Mouse (Mus musculus) mature B cell (primary cell): Measurements from ENCODE around the gene Hdac4.

Experiments
- in situ Hi-C: fragments of 300-500 bp; cut with MboI; formaldehyde crosslinking; loops from 2 replicates; pipeline ENCODE4 v1.14.3; 2019

Hdac4 gene

DNA sequence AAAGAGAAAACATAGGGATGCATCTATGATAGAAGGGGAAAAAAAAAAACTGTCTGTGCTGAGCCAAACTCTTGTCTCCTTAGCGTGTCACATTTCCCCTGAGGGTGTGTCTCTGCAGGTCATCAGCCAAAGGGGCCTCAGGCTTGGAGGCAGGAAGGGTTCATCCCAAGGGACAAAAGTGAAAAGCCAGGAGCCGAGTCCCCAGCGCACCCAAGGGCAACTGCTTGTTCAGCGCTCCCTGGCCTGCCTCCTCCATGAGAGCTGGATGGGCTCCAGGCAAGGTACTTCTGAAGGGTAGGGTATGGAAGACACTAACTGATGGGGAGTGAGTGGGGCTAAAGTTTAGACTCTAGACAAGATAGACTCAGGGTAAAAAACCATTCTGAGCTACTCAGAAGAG lies 273.8 kb downstream of the Hdac4 start:
- in situ Hi-C loops, result loop anchor here (25.0 kb wide), 1 partner anchor 691 kb away; the partner anchor contains the start of genes Olfr12 and Olfr1410

DNA sequence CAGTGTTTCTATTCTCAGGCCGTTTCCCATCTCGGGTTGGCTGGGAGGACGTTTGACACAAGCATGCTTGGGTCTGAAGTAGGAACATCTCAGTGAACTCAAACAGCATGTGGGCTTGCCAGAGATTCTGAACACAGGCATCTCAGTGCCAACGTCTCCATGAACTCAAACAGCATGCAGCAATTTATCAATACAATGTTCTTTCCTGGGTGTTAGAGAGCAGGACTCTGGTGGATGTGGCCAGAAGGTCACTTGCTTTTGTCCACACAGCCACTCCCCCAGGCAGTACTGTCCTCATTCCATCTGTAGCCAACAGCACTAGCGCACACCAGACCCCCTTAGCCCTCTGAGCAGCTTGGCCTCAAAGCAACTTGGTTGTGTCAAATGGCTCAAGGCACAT lies 274.2 kb downstream of the Hdac4 start:
- in situ Hi-C loops, result loop anchor here (25.0 kb wide), 1 partner anchor 691 kb away; the partner anchor contains the start of genes Olfr12 and Olfr1410

DNA sequence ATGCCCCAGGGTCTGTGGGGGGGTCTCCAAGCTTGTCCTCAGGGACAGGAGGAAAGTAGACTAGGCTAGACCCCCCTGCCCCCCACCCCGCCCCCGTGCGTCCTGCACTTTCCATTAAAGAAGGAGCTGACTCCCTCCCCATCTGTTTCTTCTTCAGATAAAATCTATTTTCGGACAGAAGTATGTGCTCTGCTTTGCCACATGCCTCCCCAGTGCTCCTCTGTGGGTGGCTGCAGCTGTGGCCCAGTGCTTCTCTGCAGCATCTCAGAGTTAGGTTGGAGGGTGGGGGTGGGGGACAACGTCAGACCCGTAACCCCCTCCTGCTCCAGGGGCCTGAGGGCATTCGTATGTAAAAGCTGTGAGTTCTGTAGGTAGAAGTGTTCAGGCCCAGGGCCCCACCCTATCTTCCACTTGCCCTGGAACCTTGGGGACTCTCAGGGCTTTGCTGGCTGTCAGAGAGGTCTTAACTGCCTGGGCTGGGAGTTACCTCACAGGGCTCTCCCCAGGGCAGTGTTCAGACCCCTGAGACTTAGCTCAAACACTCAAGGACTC lies 275.4 kb downstream of the Hdac4 start:
- in situ Hi-C loops, result loop anchor here (25.0 kb wide), 1 partner anchor 692 kb away; the partner anchor contains the start of genes Olfr12 and Olfr1410

DNA sequence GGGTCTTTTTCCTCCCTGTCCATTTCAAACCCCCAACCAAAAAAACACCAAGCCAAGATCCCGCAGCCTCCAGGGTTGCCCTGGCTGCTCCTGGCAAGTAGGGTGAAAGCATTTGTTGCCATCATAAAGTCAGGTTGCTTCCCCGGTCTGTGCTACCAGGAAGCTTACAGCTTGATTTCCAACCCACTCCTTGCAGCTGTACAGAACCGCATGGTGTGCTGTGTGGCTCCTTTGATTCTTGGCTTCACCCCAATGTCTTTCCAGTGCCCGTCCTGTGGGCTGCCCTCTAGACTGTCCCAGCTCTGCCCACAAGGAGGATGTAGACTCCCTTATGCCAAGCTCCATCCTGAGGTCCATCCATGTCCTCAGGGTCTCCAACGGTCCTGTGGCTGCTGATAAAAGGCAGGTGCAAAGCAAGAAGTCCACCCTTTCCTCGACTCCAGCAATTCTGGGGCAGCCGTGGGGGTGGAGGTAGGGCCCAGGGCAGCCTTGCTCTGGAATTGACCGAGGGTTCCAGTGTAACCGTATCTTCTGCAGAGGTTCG lies 277.2 kb downstream of the Hdac4 start:
- in situ Hi-C loops, result loop anchor here (25.0 kb wide), 1 partner anchor 694 kb away; the partner anchor contains the start of genes Olfr12 and Olfr1410

DNA sequence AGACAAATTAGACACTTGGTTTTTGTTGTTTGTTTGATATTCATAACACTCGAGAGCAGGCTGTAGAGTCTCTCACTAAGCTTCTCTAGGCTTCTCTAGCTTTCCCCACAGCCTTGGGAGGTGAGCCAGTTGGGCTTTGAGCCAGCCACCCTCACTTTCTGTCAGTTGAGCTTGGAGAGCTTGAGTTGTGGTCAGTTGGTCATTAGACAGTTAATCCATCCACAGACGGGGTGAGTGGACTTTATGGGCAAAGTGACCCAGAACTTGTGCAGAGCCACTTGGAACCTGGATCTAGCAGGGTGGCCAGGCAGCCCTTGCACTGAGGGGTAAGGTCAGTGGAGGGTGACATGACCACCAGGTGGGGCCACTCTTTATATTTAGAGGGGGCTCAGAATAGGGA lies 277.9 kb downstream of the Hdac4 start:
- in situ Hi-C loops, result loop anchor here (25.0 kb wide), 1 partner anchor 695 kb away; the partner anchor contains the start of genes Olfr12 and Olfr1410

DNA sequence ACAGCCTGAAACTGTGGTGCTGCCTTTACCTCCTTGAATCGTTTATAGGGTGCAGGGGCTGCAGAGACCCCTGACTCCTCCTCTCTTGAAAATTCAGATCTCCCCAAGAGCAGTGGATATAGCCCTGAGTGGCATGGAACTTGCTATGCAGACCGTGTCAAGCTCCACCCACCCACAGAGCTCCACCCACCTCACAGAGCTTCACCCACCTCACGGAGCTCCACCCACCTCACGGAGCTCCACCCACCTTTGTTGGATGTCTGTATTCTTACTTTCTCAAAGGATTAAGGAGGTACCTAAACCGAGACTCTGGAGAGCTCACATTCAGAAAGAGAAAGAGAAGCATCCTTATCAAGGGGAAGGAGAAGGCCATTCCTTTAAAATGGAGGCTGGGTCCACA lies 279.5 kb downstream of the Hdac4 start:
- in situ Hi-C loops, result loop anchor here (25.0 kb wide), 1 partner anchor 696 kb away; the partner anchor contains the start of genes Olfr12 and Olfr1410

DNA sequence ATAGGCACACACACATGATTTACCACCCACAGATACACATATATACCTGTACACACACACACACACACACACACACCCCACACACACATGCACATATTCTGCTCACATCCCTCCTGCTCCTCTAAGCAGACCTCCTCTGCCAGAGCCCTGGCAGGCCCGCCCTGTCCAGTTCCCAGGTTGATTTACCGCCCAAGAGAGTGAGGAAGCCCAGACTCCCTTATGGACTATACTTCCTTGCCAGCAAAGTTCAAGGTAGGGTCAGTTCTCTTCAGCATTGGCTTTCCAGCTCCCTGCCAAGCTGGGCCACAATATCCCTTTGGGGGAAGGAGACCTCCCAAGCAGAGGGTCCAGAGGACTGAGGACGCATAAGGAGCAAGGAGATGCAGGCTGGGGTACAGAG lies 280.9 kb downstream of the Hdac4 start:
- in situ Hi-C loops, result loop anchor here (25.0 kb wide), 1 partner anchor 698 kb away; the partner anchor contains the start of genes Olfr12 and Olfr1410

DNA sequence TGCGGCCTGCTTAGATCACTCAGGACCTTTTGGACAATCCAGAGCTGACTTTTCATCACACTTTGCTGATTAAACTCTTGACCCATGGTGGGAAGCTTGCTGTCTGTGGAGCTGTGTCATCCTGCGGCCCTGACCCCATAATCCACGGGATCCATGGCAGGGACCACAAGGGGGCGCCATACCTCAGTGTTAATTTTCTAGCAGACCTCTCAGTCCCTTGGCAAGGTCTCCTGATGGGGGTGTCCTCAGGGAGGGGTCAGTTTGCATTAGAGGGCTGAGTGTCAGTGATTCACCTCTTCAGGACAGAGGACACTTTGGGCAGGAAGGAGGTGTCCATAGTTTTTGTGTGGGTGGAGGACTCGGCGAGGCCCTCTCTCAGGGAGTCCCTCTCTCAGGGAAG lies 281.6 kb downstream of the Hdac4 start:
- in situ Hi-C loops, result loop anchor here (25.0 kb wide), 1 partner anchor 698 kb away; the partner anchor contains the start of genes Olfr12 and Olfr1410

DNA sequence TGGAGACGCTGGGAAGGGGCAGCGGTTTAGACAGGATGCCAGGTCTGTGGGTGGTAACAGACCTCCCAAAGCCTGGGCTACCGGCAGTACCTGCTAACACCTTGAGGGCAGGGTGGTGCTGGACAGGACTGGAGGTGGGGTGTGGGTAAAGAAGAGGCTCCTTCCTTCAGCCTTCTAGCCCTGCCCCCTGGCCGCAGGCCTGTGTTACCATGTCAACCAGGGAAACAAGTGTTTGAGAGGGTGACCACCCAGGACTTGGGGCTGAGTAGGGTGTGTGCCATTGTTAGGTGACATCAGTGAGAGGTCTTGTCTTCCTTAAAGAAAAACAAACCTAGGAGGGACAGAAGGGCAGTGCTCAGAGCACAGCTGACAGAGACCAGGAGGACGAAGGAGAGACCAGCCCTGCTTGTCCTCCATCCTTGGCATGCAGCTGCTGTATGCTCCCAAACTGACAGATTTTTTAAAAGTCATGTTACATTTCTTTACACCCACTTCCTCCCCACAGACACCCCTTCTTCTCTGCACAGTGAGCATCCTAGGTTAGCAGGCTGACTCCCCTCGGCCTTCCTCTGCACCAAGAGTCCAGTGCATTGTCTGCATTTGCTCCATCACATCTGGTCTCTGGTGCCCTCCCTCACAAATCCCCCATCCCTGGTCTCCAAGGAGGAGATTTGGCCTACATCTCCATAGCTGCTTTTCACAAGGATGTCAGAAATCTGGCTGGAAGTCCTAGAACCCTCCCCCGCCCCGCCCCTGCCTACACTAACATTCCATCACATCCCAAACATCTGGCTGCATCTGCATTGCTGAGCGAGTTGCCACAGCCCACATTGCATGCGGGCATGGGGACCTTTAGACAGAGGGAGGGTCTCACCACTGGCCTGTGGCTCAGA lies 283.0 kb downstream of the Hdac4 start:
- in situ Hi-C loops, result loop anchor here (25.0 kb wide), 1 partner anchor 700 kb away; the partner anchor contains the start of genes Olfr12 and Olfr1410

DNA sequence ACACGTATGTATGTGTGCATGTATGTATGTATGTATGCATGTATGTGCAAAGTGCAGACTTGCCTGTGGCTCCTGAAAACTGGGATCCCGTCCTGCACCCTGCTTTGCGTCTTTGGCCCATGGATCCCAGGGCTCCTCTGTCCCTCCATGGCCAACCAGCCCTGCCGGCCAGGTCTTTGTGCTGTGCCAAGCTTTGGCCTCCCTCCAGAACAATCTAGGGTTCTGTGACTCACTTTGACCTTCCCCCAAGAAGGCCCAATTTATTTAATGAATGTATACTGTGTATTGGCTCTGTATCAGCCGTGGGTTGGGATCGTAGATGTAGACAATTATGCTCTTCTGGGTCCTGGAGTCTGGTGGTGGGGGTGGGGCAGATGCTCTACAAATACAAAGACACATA lies 290.2 kb downstream of the Hdac4 start:
- in situ Hi-C loops, result loop anchor here (25.0 kb wide), 1 partner anchor 707 kb away; the partner anchor contains the start of genes Olfr12 and Olfr1410

DNA sequence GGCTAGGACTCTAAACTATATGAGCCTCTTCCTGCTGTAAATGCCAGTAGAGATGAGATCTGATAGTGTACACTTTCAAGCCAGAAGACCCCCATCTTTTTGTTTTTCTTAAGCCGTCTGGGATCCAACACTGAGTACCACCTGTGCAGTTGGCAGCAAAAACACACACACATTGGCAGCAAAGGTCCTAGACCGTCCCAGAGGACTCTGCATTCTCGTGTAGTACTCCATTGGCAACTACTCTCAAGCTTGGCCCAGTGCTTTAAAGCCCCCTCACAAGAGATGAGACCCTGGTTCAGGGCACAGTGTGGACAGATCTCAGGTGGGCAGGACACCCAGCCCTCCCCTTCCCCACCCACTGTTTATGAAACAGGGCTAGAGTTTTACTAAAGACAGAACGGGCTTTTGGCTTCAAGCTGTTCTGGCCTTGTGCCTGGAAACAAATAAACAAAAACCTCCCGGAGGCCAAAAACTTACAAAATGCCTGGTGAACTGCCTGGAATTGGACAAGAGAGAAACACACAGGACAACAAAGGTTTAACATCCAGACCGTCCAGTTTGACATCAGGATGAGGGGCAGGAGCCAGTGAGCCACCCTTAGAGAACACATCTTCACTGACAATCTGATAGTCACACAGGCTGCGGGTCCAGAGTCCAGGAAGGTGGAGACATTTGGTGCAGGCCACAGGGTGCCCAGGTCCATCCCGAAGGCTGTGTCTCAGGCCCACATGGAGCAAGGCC lies 292.1 kb downstream of the Hdac4 start:
- in situ Hi-C loops, result loop anchor here (25.0 kb wide), 1 partner anchor 709 kb away; the partner anchor contains the start of genes Olfr12 and Olfr1410

DNA sequence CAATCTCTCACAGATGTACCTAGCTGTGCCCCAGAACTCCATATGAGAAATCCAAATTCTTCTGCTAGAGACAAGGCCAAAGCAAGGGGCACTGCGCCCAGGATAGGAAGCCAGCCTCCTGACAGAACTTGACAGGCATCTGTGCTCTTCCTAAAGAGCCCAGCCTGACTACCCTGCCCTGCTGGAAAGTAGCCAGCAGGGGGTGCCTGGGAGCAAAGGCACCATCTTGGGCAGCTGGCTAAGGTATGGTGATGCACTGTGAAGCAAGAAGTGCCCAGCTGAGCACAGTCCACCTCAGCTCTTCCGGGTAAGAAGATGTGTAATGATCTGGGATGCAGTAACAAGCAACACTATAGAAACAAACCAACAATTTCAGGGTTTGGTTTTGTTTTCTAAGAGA lies 298.4 kb downstream of the Hdac4 start:
- in situ Hi-C loops, result no loop called here

DNA sequence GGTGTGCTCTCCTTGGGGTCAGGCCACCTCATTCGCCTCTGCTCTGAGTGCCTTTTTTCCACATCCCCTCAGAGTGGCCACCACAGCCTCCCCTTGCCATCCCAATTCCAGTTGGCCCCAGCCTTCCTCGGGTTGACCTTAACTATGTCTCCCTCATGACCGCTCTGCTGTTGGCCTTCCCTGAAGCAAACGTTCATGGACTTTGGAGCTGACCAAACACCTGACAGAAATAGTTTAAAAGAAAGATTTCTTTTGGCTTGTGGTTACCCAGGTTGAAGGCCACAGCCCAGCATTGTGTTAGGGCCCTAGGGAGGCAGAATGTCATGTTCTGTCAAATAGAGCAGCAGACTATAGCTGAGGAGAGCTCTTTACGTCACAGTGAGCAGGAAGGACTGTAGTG lies 301.2 kb downstream of the Hdac4 start:
- in situ Hi-C loops, result no loop called here

DNA sequence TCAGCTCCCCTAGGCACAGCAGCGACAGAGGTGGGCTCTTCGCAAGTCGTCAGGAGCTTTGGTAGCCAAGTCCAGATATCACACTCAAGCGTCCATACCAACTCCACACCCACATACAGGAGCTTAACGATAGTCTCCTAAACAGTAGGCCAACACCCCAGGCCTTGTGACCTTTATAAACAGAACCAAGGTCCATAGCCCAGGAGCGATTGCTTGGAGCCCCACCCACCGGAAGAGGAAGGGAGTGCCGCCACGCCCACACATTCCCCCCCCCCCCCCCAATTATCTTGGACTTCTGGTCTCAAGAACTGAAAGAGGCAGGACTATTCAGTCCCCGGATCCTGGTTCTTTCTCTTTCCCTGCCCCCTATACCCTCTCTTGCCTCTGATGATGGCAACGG lies 301.9 kb downstream of the Hdac4 start:
- in situ Hi-C loops, result no loop called here

DNA sequence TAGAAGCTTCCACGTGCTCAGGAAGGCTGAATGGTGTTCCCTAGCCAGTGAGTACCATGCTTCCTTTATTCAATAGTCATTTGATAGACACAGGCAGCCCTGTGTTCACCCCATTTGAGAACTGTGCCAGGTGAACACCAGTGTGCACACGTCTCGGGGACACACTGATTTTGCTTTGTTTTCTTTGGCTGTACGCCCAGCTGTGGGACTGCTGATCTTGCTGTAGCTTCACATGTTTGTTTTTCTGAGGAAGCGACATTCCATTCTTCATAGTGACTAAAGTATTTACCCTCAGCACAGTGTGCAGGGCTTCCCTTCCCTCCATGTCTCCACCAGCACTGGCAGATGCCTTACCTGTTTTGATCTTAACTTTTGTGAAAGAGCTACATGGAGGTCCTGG lies 312.4 kb downstream of the Hdac4 start:
- in situ Hi-C loops, result no loop called here

DNA sequence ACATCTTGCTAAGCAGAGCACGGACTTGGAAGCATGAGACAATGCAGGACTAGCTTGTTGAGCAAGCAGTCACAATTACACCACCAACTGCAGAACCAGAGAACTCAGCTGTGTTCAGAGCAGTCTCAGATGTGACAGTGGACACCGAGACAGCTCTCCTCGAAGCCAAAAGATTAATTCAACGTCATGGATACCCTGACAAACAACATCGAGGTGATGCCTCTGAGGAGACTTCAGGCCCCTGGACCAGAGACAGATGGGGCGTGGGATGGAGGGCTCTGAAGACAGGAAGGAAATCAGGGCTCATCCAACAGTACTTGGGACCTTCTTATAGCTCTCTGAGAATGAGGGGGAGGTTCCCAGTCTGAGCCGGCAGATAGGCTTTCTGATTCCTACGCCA lies 314.6 kb downstream of the Hdac4 start:
- in situ Hi-C loops, result no loop called here

DNA sequence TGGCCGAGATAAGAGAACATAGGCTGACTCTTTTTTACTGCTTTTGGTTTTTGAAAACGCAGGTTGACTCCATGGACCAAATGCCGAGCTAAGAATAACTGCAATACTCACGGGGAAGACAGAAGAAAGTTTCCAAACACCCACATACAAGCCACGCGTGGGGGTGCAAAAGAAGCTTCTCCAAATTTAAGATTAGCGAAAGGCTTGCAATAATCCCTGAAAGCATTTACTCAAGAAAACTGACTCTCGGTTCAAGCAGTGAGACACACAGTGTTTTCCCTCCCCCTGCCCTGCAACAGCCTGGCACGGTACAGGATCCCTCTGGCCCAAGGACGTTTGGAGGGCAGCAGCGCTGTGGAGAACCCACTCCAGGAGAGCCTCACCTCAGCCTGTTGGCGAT lies 315.3 kb downstream of the Hdac4 start:
- in situ Hi-C loops, result no loop called here
